Mouse (Mus musculus) kidney, embryonic 16.5 days (tissue): Measurements from ENCODE around the gene Lcn12. TPM values are rescaled to one million over a fixed set of nuclear protein-coding genes. Genes with fewer than 3 reads are reported as not detected.

Experiments used
- ATAC-seq: fragments of 200-750 bp; cut with Nextera tagmentation; 2 replicates; pipeline ENCODE4 v1.8.0; 2017; ENCODE audit warnings: moderate TSS enrichment; ENCODE audit not compliant: low FRiP score, low TSS enrichment
- H3K27ac ChIP-seq: fragments of 300-500 bp; sonication (generic); 2 replicates; pipeline ENCODE4 v1.5.1; 2014; ENCODE audit warnings: low read length
- H3K27me3 ChIP-seq: fragments of 300-500 bp; sonication (generic); 2 replicates; pipeline ENCODE4 v1.6.1; 2014; ENCODE audit warnings: low read length, control low read depth, mixed read lengths; ENCODE audit not compliant: insufficient read depth
- H3K36me3 ChIP-seq: fragments of 300-500 bp; sonication (generic); 2 replicates; pipeline ENCODE4 v1.6.1; 2014; ENCODE audit warnings: low read length, control low read depth, mixed read lengths; ENCODE audit not compliant: insufficient read depth
- H3K4me1 ChIP-seq: fragments of 300-500 bp; sonication (generic); 2 replicates; pipeline ENCODE4 v1.6.1; 2014; ENCODE audit warnings: low read length, control low read depth, mixed read lengths; ENCODE audit not compliant: insufficient read depth
- H3K4me2 ChIP-seq: fragments of 300-500 bp; sonication (generic); replicated peaks from 2 replicates; pipeline ENCODE4 v1.6.1; 2014; ENCODE audit warnings: low read depth, low read length
- H3K4me3 ChIP-seq: fragments of 300-500 bp; sonication (generic); 2 replicates; pipeline ENCODE4 v1.5.1; 2014; ENCODE audit warnings: mild to moderate bottlenecking, low read length
- H3K9ac ChIP-seq: fragments of 300-500 bp; sonication (generic); replicated peaks from 2 replicates; pipeline ENCODE4 v1.6.1; 2014; ENCODE audit warnings: low read length
- H3K9me3 ChIP-seq: fragments of 300-500 bp; sonication (generic); 2 replicates; pipeline ENCODE4 v1.6.1; 2016; ENCODE audit warnings: low read length, control low read depth
- WGBS: fragments of 180-500 bp; shearing (Covaris S2); extraction: QIAGEN DNeasy Blood & Tissue Kit; methylation state at CpG from one replicate; pipeline ENCODE4 v1.1.7; 2014; 5-methylcytosine and 5-hydroxymethylcytosine counted together
- polyA plus RNA-seq: library from polyadenylated mRNA; unstranded; fragments of >200 nt; fragmentation: Nextera tagmentation; extraction: Ambion mirVana; gene quantifications from 2 replicates; pipeline ENCODE4 v1.2.1, GENCODE M21; 2015

Lcn12 gene
- not detected in 2 replicates for polyA plus RNA-seq

- no peak within 1 kb of the TSS for H3K27ac ChIP-seq
- no peak within 1 kb of the TSS for H3K9ac ChIP-seq
- no peaks in the 10 kb centered on the region for H3K9me3 ChIP-seq
- H3K4me3 ChIP-seq, result no peak within 1 kb of the TSS
- 79% methylated on average over 5 of the region's 5 CpGs for WGBS
- no peaks in the 10 kb centered on the region for H3K4me1 ChIP-seq
- H3K4me2 ChIP-seq, result no peak within 1 kb of the TSS
- no peaks in the 10 kb centered on the region for H3K27me3 ChIP-seq
- ATAC-seq, result no peak
- H3K36me3 ChIP-seq, result no peaks in the 10 kb centered on the region
Measured at GRCm38 (mm10) chr2:25493476-25493961, at the start of gene Lcn12. Gene Lcn12 (minus strand): TSS chr2:25493911.

GRCm38 (mm10) chr2:25541644-25542367 lies 48.1 kb upstream of the Lcn12 start:
- peaks cover 10% of the 10 kb centered on the region for H3K36me3 ChIP-seq
- H3K27me3 ChIP-seq, result no peaks in the 10 kb centered on the region
- H3K4me3 ChIP-seq, result no peak overlapping the region
- H3K4me1 ChIP-seq, result peaks cover 24% of the 10 kb centered on the region
- H3K9me3 ChIP-seq, result no peaks in the 10 kb centered on the region
- 0 out of 2 replicates have a peak overlapping the region, but pooled peaks have one; percentile 18 for H3K9ac ChIP-seq
- H3K27ac ChIP-seq, result peak overlapping the region; percentile 67; the same call in 1 of the 2 replicates
- no peak for ATAC-seq
- H3K4me2 ChIP-seq, result no peak overlapping the region
- WGBS, result 38% methylated on average over 10 of the region's 10 CpGs

- peaks cover 22% of the 10 kb centered on the region for H3K36me3 ChIP-seq
- peak overlapping the region; percentile 84 for H3K27ac ChIP-seq
- no peaks in the 10 kb centered on the region for H3K9me3 ChIP-seq
- no peak overlapping the region for H3K4me3 ChIP-seq
- H3K4me2 ChIP-seq, result no peak overlapping the region
- WGBS, result 64% methylated on average over 4 of the region's 4 CpGs
- ATAC-seq, result peak; percentile 55
- peaks cover 17% of the 10 kb centered on the region for H3K4me1 ChIP-seq
- H3K9ac ChIP-seq, result no peak overlapping the region
- no peaks in the 10 kb centered on the region for H3K27me3 ChIP-seq
Measured at GRCm38 (mm10) chr2:25540541-25540948, 46.8 kb upstream of the Lcn12 start.

GRCm38 (mm10) chr2:25536531-25536930 lies 42.8 kb upstream of the Lcn12 start:
- no peak for ATAC-seq
- H3K4me1 ChIP-seq, result peaks cover under 1% of the 10 kb centered on the region
- 91% methylated on average over 8 of the region's 8 CpGs for WGBS
- no peak overlapping the region for H3K9ac ChIP-seq
- no peak overlapping the region for H3K4me3 ChIP-seq
- H3K9me3 ChIP-seq, result no peaks in the 10 kb centered on the region
- peaks cover 43% of the 10 kb centered on the region for H3K36me3 ChIP-seq
- no peak overlapping the region for H3K4me2 ChIP-seq
- H3K27ac ChIP-seq, result no peak overlapping the region
- no peaks in the 10 kb centered on the region for H3K27me3 ChIP-seq

GRCm38 (mm10) chr2:25534866-25535182 lies 41.1 kb upstream of the Lcn12 start:
- no peak for ATAC-seq
- H3K4me1 ChIP-seq, result no peaks in the 10 kb centered on the region; the same call in 1 of the 2 replicates
- H3K27me3 ChIP-seq, result no peaks in the 10 kb centered on the region
- no peak overlapping the region for H3K9ac ChIP-seq
- H3K4me2 ChIP-seq, result no peak overlapping the region
- H3K36me3 ChIP-seq, result peaks cover 58% of the 10 kb centered on the region
- no peak overlapping the region for H3K27ac ChIP-seq
- 94% methylated on average over 2 of the region's 2 CpGs for WGBS
- H3K4me3 ChIP-seq, result no peak overlapping the region
- no peaks in the 10 kb centered on the region for H3K9me3 ChIP-seq

GRCm38 (mm10) chr2:25534178-25534865 lies 40.6 kb upstream of the Lcn12 start:
- Histone ChIP-seq H3K4me3 (no peak overlapping the region), H3K27me3 (no peaks in the 10 kb centered on the region), H3K9ac (no peak overlapping the region), H3K36me3 (peaks cover 62% of the 10 kb centered on the region), H3K9me3 (no peaks in the 10 kb centered on the region), H3K4me2 (no peak overlapping the region), H3K27ac (no peak overlapping the region), H3K4me1 (no peaks in the 10 kb centered on the region)
- WGBS, result 80% methylated on average over 3 of the region's 3 CpGs
- no peak for ATAC-seq

GRCm38 (mm10) chr2:25533707-25534106 lies 40.0 kb upstream of the Lcn12 start:
- no peaks in the 10 kb centered on the region for H3K9me3 ChIP-seq
- no peak overlapping the region for H3K27ac ChIP-seq
- no peak overlapping the region for H3K9ac ChIP-seq
- no peak overlapping the region for H3K4me2 ChIP-seq
- H3K4me3 ChIP-seq, result no peak overlapping the region
- 89% methylated on average over 2 of the region's 2 CpGs for WGBS
- no peaks in the 10 kb centered on the region for H3K27me3 ChIP-seq
- ATAC-seq, result no peak
- no peaks in the 10 kb centered on the region for H3K4me1 ChIP-seq
- peaks cover 67% of the 10 kb centered on the region for H3K36me3 ChIP-seq

- peaks cover 80% of the 10 kb centered on the region for H3K36me3 ChIP-seq
- no peak for ATAC-seq
- no peak overlapping the region for H3K27ac ChIP-seq
- H3K4me1 ChIP-seq, result no peaks in the 10 kb centered on the region
- no peaks in the 10 kb centered on the region for H3K9me3 ChIP-seq
- no peak overlapping the region for H3K4me3 ChIP-seq
- no peak overlapping the region for H3K4me2 ChIP-seq
- H3K27me3 ChIP-seq, result no peaks in the 10 kb centered on the region
- H3K9ac ChIP-seq, result no peak overlapping the region
- 86% methylated on average over 9 of the region's 9 CpGs for WGBS
Measured at GRCm38 (mm10) chr2:25526510-25527302, 33.0 kb upstream of the Lcn12 start.

- 69% methylated on average over 3 of the region's 3 CpGs for WGBS
- H3K4me2 ChIP-seq, result no peak overlapping the region
Measured at GRCm38 (mm10) chr2:25509912-25510311, 16.2 kb upstream of the Lcn12 start.

More at GRCm38 (mm10) chr2:25509912-25510311, 16.2 kb upstream of the Lcn12 start:
- Histone ChIP-seq H3K4me1 (no peaks in the 10 kb centered on the region), H3K4me3 (no peak overlapping the region), H3K36me3 (peaks cover 5% of the 10 kb centered on the region; the same call in 1 of the 2 replicates), H3K27ac (no peak overlapping the region), H3K9me3 (no peaks in the 10 kb centered on the region), H3K27me3 (no peaks in the 10 kb centered on the region), H3K9ac (no peak overlapping the region)
- no peak for ATAC-seq
